7 mouse cellular contexts compared by ENCODE assay signal in genomic region chr11:102774621-102775141, GRCm38 (mm10). TPM values are rescaled to one million over a fixed set of nuclear protein-coding genes. Genes with fewer than 3 reads are reported as not detected.
DNase-seq lines count a peak whose midpoint lies in the region; ATAC-seq and TF ChIP-seq lines count a peak whose summit lies in the region.

No protein-coding gene starts in this region.

- H3K36me3 ChIP-seq in hindbrain, embryonic 15.5 days, result peaks cover 10% of the 10 kb centered on the region
- no peaks in the 10 kb centered on the region for H3K36me3 ChIP-seq in megakaryocyte, embryonic 14.5 days (replicated peaks; ENCODE audit: low read length)

- H3K9ac ChIP-seq in hindbrain, embryonic 15.5 days, result peak overlapping the region; percentile 74

- H3K27ac ChIP-seq in gastrocnemius, adult 2 months, result peak overlapping the region; percentile 60
- peak overlapping the region; percentile 96 for H3K27ac ChIP-seq in hindbrain, embryonic 15.5 days (replicated peaks)

- peak; percentile 90 for DNase-seq in adrenal gland, postnatal 10 days
- peak; percentile 84 to 87 for DNase-seq in cerebellum, postnatal 36 days
- peak; percentile 85 for DNase-seq in gastrocnemius, adult 2 months
- DNase-seq in left cerebral cortex, postnatal 10 days (ENCODE audit: extremely low spot score in 1 of 2, low spot score in 2 of 2), result peak; percentile 76 to 91
- peak; percentile 82 for DNase-seq in right cerebral cortex, postnatal 4 days

- no peaks in the 10 kb centered on the region for H3K27me3 ChIP-seq in hindbrain, embryonic 15.5 days
- peaks cover 95% of the 10 kb centered on the region for H3K27me3 ChIP-seq in megakaryocyte, embryonic 14.5 days (replicated peaks)

- no peaks in the 10 kb centered on the region for H3K9me3 ChIP-seq in hindbrain, embryonic 15.5 days
- peaks cover 6% of the 10 kb centered on the region; the same call in 1 of the 2 replicates for H3K9me3 ChIP-seq in megakaryocyte, embryonic 14.5 days

- under 1% methylated on average over 25 of the region's 25 CpGs for WGBS in hindbrain, embryonic 15.5 days

- peak overlapping the region; percentile 88 for H3K4me3 ChIP-seq in gastrocnemius, adult 2 months
- peak overlapping the region; percentile 49 for H3K4me3 ChIP-seq in hindbrain, embryonic 15.5 days
- peak overlapping the region; percentile 90 for H3K4me3 ChIP-seq in megakaryocyte, embryonic 14.5 days (replicated peaks)

- TF ChIP-seq CTCF in gastrocnemius, adult 2 months (IDR thresholded peaks at IDR 0.05), result peak; percentile 56

- intact Hi-C loops in gastrocnemius, adult 2 months (cut with DNase I), result loop anchor here (1.0 to 5.0 kb wide), 5 partner anchors 37 to 218 kb away; partner anchors contain the start of gene Gjc1
- intact Hi-C loops in left cerebral cortex, postnatal 10 days (cut with DNase I), result loop anchor here (2.0 to 10.0 kb wide), 4 partner anchors 37 to 280 kb away; partner anchors contain the start of gene Gjc1

- ATAC-seq in hindbrain, embryonic 15.5 days (ENCODE audit: low FRiP score, low read depth), result peak; percentile 84

- peak overlapping the region; percentile 98 for H3K4me2 ChIP-seq in hindbrain, embryonic 15.5 days

- peaks cover 61% of the 10 kb centered on the region for H3K4me1 ChIP-seq in hindbrain, embryonic 15.5 days (replicated peaks)
- peaks cover 19% of the 10 kb centered on the region for H3K4me1 ChIP-seq in megakaryocyte, embryonic 14.5 days

RNA-seq across cellular contexts. Expression of gene Adam11, which starts 13.4 kb away (rescaled TPM):
- 10 to 100 TPM; 18.6 to 45.3 TPM for total RNA-seq in adrenal gland, postnatal 10 days (2021)
- under 1 TPM; 0.33 to 0.67 TPM for total RNA-seq in gastrocnemius, adult 2 months (2021)
- 25.6 and 25.9 TPM in 2 replicates for polyA plus RNA-seq in hindbrain, embryonic 15.5 days (2015; fragmentation: Nextera tagmentation; extraction: Ambion mirVana)
- 100 to 1,000 TPM; 109 to 114 TPM for total RNA-seq in left cerebral cortex, postnatal 10 days (2021)
- polyA plus RNA-seq in megakaryocyte, embryonic 14.5 days (2012; ENCODE audit: insufficient read depth, low replicate concordance), result 0.78 TPM in 1 of 2 replicates, not detected in the other

RNA-seq across cellular contexts. Expression of gene Gjc1, which starts 44.8 kb away (rescaled TPM):
- 10 to 100 TPM; 24.4 to 27.6 TPM for total RNA-seq in adrenal gland, postnatal 10 days (2021)
- total RNA-seq in gastrocnemius, adult 2 months (2021), result 1 to 10 TPM; 4.4 to 6.4 TPM
- polyA plus RNA-seq in hindbrain, embryonic 15.5 days (2015; fragmentation: Nextera tagmentation; extraction: Ambion mirVana), result 32.5 and 32.8 TPM in 2 replicates
- total RNA-seq in left cerebral cortex, postnatal 10 days (2021), result 10 to 100 TPM; 19.7 to 26.1 TPM
- polyA plus RNA-seq in megakaryocyte, embryonic 14.5 days (2012; ENCODE audit: insufficient read depth, low replicate concordance), result not detected in 2 replicates

Comparison
In these comparisons a context has a peak if more than half of its experiments do, and no peak if none do; other contexts are left out.
1. Peak in every context shown above with its lines: DNase-seq, ATAC-seq, H3K4me3 ChIP-seq and H3K27ac ChIP-seq.
2. RNA of gene Adam11, which starts 13.4 kb away (total RNA-seq): 109 to 114 TPM in left cerebral cortex, postnatal 10 days and 18.6 to 45.3 TPM in adrenal gland, postnatal 10 days; 0.33 to 0.67 TPM in gastrocnemius, adult 2 months; every median in the first group is over 10 times any median in the second.